ENCODE assay signal across 28 mouse cellular contexts in genomic region chr16:85795731-85796130, GRCm38 (mm10). TPM values are rescaled to one million over a fixed set of nuclear protein-coding genes. Genes with fewer than 3 reads are reported as not detected.
"Had no signal": no experiment of that assay in that cellular context is flagged by ENCODE, and none has a peak within 500 bp of the region (broad histone marks: within the 10 kb centered on the region; RNA-seq: fewer than 3 reads in every experiment).

No protein-coding gene starts in this region.

- DNase-seq: cerebellum, adult 2 months; cerebellum, adult 8-10 months; cerebellum, adult 9-10 months; cerebellum, adult 9-11 months; cerebellum, postnatal 10 days; cerebellum, postnatal 14 days; cerebellum, postnatal 25 days; cerebellum, postnatal 36 days; embryo, embryonic 11 days; forebrain, postnatal 0 days; gastrocnemius, adult 2 months; gastrocnemius, postnatal 10 days; gastrocnemius, postnatal 14 days; gastrocnemius, postnatal 25 days; gastrocnemius, postnatal 36 days; heart, adult 18-20 months; heart, adult 2 months had no signal

- H3K9ac ChIP-seq: embryonic facial prominence, embryonic 12.5 days; embryonic facial prominence, embryonic 13.5 days; embryonic facial prominence, embryonic 15.5 days; forebrain, embryonic 12.5 days; forebrain, embryonic 13.5 days; forebrain, embryonic 15.5 days; forebrain, postnatal 0 days had no signal

- H3K27ac ChIP-seq: embryonic facial prominence, embryonic 10.5 days; embryonic facial prominence, embryonic 12.5 days; embryonic facial prominence, embryonic 13.5 days; embryonic facial prominence, embryonic 15.5 days; forebrain, embryonic 10.5 days; forebrain, embryonic 12.5 days; forebrain, embryonic 13.5 days; forebrain, embryonic 15.5 days; gastrocnemius, adult 2 months; heart, adult 2 months had no signal

- H3K9me3 ChIP-seq: embryonic facial prominence, embryonic 10.5 days; embryonic facial prominence, embryonic 12.5 days; embryonic facial prominence, embryonic 13.5 days; embryonic facial prominence, embryonic 15.5 days; forebrain, embryonic 10.5 days; forebrain, embryonic 12.5 days; forebrain, embryonic 13.5 days; forebrain, embryonic 15.5 days had no signal

- H3K4me1 ChIP-seq: embryonic facial prominence, embryonic 12.5 days had no signal

- H3K27me3 ChIP-seq: embryonic facial prominence, embryonic 12.5 days; embryonic facial prominence, embryonic 13.5 days; embryonic facial prominence, embryonic 15.5 days; forebrain, embryonic 12.5 days; forebrain, embryonic 13.5 days; forebrain, embryonic 15.5 days had no signal

- H3K4me3 ChIP-seq: embryonic facial prominence, embryonic 10.5 days; embryonic facial prominence, embryonic 12.5 days; embryonic facial prominence, embryonic 13.5 days; embryonic facial prominence, embryonic 15.5 days; erythroblast, embryonic 14.5 days; forebrain, embryonic 10.5 days; forebrain, embryonic 12.5 days; forebrain, embryonic 13.5 days; forebrain, embryonic 15.5 days; gastrocnemius, adult 2 months; heart, adult 2 months had no signal

- H3K4me2 ChIP-seq: embryonic facial prominence, embryonic 12.5 days; embryonic facial prominence, embryonic 13.5 days; embryonic facial prominence, embryonic 15.5 days; forebrain, embryonic 12.5 days; forebrain, embryonic 13.5 days; forebrain, embryonic 15.5 days had no signal

- ATAC-seq: forebrain, embryonic 13.5 days; forebrain, embryonic 14.5 days; forebrain, embryonic 15.5 days; forebrain, embryonic 16.5 days; forebrain, postnatal 0 days had no signal

RNA-seq across cellular contexts. Expression of gene Adamts1, which starts 7.2 kb away (rescaled TPM):
- polyA plus RNA-seq: erythroblast, embryonic 14.5 days had no signal
